Mouse (Mus musculus) embryo, embryonic 9.5 days (tissue): ENCODE measurements at regions not wholly inside any gene's neighbourhood (a gene's known extent, or its start where the extent isn't known, plus 50 kb on each side); places are given as distances from the start of the nearest gene placed in this dataset.

Experiments
- DNase-seq: peaks from one replicate; pipeline ENCODE4 v3.0.0-alpha.2; 2017; ENCODE audit errors: extremely low spot score

DNA sequence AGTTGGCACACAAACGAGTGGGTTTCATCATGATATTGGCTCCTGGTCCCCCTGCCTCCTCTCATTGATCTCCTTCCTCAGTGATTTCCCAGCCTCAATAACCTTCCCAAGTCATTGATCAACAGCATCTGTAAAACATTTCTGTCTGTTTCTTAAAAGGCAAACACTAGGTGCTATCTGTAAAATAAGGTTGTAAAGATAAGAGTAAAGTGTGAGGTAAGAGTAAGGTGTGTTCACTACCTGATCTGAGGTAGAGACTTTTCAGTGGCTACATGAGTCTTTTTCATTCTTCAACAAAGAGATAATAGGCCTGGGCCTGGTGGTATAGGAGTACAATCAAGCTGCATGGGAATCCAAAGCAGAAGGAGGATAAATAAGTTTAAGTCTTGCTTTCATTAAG is 55.7 kb downstream of the Plk2 start:
- no peak for DNase-seq

GRCm38 (mm10) chr13:110452009-110452525 is 57.2 kb downstream of the Plk2 start:
- no peak for DNase-seq

DNA sequence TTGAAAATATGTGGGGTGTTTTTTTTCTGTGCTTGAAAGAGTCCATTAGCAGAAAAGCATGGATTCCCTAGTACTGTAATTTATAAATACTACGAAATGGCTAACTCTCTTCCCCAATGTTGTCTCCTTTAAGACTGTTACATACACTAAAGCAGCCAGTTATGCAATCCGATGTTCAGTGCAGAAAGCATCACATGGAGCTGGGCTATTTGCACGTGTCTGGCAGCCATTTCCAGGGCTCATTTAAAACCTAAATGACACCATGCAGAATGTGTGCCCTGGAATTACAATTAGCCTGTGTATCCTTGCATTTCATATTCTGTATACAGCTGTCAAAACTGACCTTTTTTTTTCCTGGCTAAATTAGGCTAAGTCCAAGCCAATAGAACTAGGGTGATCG is 60.2 kb downstream of the Plk2 start:
- no peak for DNase-seq

DNA sequence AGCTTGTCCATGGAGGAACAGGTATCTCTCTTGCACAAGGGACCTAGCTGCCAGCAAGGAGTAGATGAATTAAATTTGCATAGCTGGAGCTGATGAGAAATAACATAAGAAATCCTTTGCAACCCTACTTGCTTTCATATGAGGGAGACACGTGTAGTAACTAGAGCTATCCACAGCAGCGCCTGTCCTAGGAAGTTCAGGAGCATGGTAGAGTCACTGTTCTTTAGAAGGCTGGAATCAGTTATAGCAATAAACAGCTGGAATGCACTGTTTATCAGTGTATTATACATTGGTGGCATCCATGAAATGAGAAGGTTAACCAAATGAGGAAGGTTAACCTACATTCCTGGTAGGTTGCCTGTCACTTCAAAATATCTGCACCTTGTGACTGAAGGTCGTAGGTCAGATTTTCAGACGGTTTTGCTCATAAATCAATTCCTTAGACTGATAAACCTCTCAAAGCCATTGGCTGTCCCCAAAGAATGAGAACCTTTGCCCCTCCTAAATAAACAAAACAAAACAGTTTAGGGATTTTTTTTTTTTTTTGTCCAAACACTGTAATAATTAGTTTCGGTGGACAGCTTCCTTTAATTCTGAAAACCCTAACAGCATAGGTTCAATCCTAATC is 60.8 kb downstream of the Plk2 start:
- DNase-seq, result no peak

- no peak for DNase-seq
Observed at GRCm38 (mm10) chr13:110458701-110459100, 63.9 kb downstream of the Plk2 start.

DNA sequence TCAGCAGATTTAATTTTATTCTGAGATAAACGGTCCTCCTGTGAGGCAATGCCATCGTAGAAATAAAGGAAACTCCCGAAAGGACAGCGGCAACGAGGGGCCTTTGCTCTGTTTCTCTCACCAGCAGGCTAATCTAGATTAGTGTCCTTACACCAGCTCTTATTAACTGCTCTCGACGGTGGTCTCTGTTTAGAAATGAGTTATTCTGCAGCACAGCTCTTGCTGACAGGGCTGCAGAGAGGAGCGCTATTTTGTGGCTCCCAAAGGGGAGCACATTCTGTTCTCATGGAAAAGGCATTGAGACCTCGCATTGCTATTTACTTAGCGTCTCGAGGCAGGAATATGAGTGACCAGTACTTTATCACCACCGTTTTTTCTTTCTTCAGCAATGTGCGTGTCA is 66.7 kb downstream of the Plk2 start:
- DNase-seq, result no peak

DNA sequence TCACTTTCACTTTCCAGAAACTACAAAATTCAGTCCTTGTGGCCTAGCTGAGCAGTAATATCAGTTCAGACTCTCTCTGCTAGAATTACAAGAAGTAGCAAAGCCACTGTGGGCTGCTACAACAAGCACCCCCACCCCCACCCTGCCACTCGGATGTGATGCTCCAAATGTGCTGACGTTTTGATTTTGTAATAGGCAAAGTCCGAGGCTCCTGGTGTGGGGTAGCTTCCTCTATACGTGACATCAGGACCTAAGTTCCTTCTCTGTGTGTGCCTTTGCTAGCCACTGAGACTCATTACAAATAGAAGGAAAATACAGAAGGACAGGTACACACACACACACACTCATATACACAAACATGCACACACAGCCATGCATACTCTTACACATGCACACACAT is 76.7 kb downstream of the Plk2 start:
- no peak for DNase-seq

- no peak for DNase-seq
Observed at GRCm38 (mm10) chr13:110477709-110478108, 82.9 kb downstream of the Plk2 start.

- DNase-seq, result no peak
Observed at GRCm38 (mm10) chr13:110484358-110484940, 89.6 kb downstream of the Plk2 start.

DNA sequence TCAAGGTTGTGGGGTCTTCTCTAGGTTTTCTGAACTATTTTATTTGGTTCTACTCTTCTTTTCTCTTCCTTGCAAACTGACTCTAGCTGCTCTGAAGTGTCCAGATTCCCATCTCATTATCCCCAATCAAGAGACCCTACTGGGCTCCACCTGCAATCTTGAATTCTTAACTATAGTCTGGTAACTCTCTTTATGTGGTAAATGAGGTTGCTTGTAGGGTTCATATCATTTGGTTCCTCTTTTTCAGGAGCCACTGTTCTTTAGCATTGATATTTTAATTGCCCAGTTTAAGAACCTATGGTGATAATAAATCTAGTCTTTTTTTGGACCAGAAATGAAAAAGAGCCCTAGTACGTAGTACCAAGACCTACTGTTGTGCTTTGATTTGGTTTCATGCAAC is 90.7 kb downstream of the Plk2 start:
- DNase-seq, result no peak

- no peak for DNase-seq
Observed at GRCm38 (mm10) chr13:110490166-110490565, 95.3 kb downstream of the Plk2 start.

GRCm38 (mm10) chr13:110492296-110493001 is 97.6 kb downstream of the Plk2 start:
- peak; percentile 17 for DNase-seq

GRCm38 (mm10) chr13:110493002-110493552 is 98.2 kb downstream of the Plk2 start:
- no peak for DNase-seq

DNA sequence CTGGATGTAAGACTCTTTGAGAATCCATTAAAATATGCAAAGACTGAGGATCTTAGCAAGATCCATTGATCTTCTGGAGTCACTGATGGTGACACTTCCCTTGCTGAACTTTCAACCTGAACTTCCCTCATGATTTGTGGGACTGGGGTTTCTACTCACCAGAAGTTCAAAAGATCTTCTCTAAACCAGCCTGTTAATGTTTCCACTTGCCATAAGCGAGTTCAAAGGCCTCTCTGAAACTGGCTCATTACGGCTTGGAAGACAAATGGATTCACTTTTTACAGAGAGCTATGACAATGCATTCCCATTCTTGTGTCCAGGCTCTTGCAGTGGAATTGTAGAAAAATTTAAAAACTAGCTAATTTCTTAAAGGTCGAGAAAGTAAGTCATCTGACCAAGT is 102.6 kb downstream of the Plk2 start:
- DNase-seq, result no peak

GRCm38 (mm10) chr13:110507814-110508362 is 113.0 kb downstream of the Plk2 start:
- no peak for DNase-seq

DNA sequence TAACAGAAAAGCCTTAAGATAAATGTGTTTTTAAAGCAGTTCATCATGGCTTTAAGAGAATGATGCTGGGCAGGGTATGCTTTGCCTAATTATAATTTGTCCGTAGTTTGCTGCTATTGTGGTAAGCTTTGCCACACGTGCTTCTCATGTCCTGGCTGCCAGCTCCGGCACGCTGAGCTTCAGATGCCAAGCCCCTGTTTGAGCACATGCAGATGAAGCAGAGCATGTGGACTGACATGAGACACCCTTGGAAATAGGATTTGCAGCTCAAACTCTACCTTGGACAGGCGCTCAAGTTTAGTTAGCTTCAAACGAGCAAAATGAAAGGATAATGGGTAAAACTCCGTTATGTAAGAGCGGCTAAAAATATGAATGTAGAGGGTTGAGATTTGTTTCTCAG is 123.1 kb downstream of the Plk2 start:
- DNase-seq, result no peak

- no peak for DNase-seq
Observed at GRCm38 (mm10) chr13:110522974-110523373, 128.1 kb downstream of the Plk2 start.

DNA sequence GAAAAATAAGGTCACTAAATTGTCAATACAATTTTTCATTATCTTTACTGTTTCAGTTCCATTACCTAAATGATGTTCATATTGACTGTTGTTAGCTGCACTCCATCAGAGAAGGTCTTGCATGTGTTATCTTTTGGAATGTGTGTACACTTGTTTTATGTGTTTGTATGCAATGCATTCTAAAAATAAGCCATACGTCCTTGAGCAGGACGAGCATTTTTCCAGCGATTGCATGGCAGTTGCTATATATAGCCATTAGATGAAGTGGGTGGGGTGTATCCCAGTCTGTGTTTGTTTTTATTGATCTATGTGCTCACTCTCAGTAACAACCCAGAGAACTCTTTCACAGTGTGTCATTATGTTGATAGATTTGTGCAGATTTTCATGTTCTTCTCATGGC is 132.8 kb downstream of the Plk2 start:
- DNase-seq, result no peak

DNA sequence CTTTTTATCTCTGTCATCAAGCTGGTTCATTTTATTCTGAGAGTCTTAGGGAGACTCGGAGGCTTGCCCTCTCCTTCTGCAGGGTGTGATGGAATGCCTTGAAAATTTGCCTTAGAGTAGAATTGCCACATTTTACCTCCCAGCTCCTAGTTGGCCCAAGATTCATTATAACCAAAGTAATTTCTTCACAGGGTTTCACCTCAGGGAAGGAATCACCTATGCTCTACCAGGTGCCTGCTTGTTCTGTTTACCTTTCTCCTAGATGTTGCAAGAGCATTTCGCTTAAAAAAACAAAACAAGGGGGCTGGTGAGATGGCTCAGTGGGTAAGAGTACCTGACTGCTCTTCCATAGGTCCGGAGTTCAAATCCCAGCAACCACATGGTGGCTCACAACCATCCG is 134.8 kb downstream of the Plk2 start:
- no peak for DNase-seq

DNA sequence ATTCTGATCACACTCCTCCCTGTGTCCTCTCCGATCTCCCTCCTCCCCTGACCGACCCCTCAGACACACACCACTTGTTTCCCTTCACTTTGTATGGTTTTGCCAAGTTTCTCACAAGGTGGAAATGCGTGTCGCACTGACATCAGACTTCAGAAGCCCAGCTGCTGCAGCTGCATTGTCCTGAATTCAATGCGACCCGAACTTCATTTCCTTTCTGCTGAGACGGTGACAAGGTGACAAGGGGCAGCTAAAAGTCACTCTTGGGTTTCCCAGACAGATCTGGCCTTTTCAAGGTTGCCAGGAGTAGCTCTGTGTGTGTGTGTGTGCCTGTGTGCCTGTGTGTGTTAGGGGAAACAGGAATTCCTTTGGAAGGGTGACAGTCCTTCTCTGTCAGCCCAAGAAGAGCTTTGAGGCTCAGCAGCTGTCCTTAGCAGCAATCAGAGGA is 139.5 kb downstream of the Plk2 start:
- DNase-seq, result peak; percentile 52

DNA sequence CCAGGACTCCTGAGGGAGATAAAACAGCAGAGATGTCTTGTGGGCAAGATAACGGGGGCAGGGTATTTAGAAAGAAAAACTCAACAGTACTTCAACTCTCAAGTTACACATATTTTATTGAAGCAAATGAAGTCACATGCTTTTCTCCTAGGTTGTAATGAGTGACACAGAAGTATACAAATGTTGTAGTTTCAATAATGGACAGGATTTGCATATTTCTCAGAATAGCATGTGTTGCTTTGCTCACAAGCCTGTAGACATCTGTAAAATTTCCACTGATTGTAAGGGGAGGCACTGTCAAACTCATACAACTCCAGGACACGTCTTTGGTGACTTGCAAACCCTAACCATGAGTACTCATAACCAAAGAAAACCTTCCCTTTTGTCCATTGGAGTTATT is 140.9 kb downstream of the Plk2 start:
- no peak for DNase-seq

DNA sequence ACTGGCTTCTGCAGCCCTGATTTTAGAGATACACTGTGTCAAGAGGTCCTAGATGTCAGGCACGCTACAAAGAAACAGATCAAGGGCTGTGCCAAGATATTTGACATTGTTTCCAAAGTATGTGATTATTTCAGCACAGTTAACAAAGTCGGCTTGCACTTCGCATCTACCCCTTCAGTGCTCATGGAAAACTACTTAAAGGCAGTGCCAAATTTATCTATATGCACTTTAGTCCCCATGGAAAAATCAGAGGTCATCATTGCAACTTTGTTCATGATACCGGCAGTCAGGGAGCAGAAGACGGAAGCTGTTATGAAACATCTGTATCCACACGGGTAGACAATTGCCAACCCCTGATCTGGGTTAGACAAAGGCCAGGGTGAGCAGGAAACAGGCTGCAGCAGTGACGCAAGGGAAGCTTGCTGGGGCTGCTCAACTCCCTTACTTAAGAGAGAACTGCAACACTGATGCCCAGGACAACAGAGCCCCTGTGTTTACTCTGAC is 143.2 kb downstream of the Plk2 start:
- no peak for DNase-seq
